In genomic region chr16:95656535-95656934, GRCm38 (mm10) we compare ENCODE assay signal across 18 mouse cellular contexts. TPM values are rescaled to one million over a fixed set of nuclear protein-coding genes. Genes with fewer than 3 reads are reported as not detected.
DNase-seq lines count a peak whose midpoint lies in the region; ATAC-seq and TF ChIP-seq lines count a peak whose summit lies in the region.
"Had no signal": no experiment of that assay in that cellular context is flagged by ENCODE, and none has a peak within 500 bp of the region (broad histone marks: within the 10 kb centered on the region; RNA-seq: fewer than 3 reads in every experiment).

No protein-coding gene starts in this region.

- H3K4me3 ChIP-seq in heart, embryonic 14.5 days (ENCODE audit: control insufficient read depth in 1 of 2, insufficient read depth in 1 of 2, low read depth in 1 of 2, low read length in 2 of 2): no peak overlapping the region
- H3K4me3 ChIP-seq in heart, adult 2 months: no peak overlapping the region
- no peak overlapping the region for H3K4me3 ChIP-seq in stomach, embryonic 16.5 days (replicated peaks; ENCODE audit: low read length)
- H3K4me3 ChIP-seq in intestine, postnatal 0 days (ENCODE audit: low read depth, low read length): no peak overlapping the region
- H3K4me3 ChIP-seq: embryonic facial prominence, embryonic 15.5 days; intestine, embryonic 15.5 days; limb, embryonic 13.5 days had no signal

- H3K27ac ChIP-seq in heart, embryonic 14.5 days (replicated peaks in 1 of 2; ENCODE audit: control insufficient read depth in 1 of 2, insufficient read depth in 1 of 2, low read depth in 2 of 2, low read length in 2 of 2): no peak overlapping the region
- no peak overlapping the region for H3K27ac ChIP-seq in heart, adult 2 months
- H3K27ac ChIP-seq in stomach, embryonic 16.5 days (ENCODE audit: low read length): peak overlapping the region; percentile 36; the same call in 1 of the 2 replicates
- H3K27ac ChIP-seq in intestine, postnatal 0 days (ENCODE audit: low read depth, low read length): no peak overlapping the region
- H3K27ac ChIP-seq: embryonic facial prominence, embryonic 15.5 days; intestine, embryonic 15.5 days; limb, embryonic 13.5 days had no signal

- TF ChIP-seq POLR2A in heart, adult 2 months (IDR thresholded peaks at IDR 0.05; ENCODE audit: insufficient read depth, low read depth, low read length): no peak

- intact Hi-C loops in heart, adult 2 months (cut with DNase I): loop anchor here (5.0 kb wide), 2 partner anchors 46 to 101 kb away; partner anchors contain the start of gene Ets2

- no peaks in the 10 kb centered on the region for H3K4me1 ChIP-seq in heart, embryonic 14.5 days (ENCODE audit: control insufficient read depth in 2 of 2, insufficient read depth in 2 of 2, low read length in 2 of 2)
- H3K4me1 ChIP-seq in heart, adult 2 months (ENCODE audit: control insufficient read depth, insufficient read depth, low read length): peaks cover 2% of the 10 kb centered on the region
- H3K4me1 ChIP-seq in stomach, embryonic 16.5 days (ENCODE audit: control insufficient read depth, insufficient read depth, low read length): peaks cover 5% of the 10 kb centered on the region; the same call in 1 of the 2 replicates
- no peaks in the 10 kb centered on the region for H3K4me1 ChIP-seq in intestine, postnatal 0 days (replicated peaks; ENCODE audit: control insufficient read depth, insufficient read depth, low read length)

- H3K27me3 ChIP-seq in heart, embryonic 14.5 days (ENCODE audit: control insufficient read depth, insufficient read depth, low read length): no peaks in the 10 kb centered on the region
- H3K27me3 ChIP-seq in heart, adult 2 months (ENCODE audit: control insufficient read depth, insufficient read depth, low read length): no peaks in the 10 kb centered on the region
- H3K27me3 ChIP-seq in stomach, embryonic 16.5 days (ENCODE audit: control insufficient read depth, insufficient read depth, low read length): no peaks in the 10 kb centered on the region
- H3K27me3 ChIP-seq in intestine, postnatal 0 days (replicated peaks; ENCODE audit: control insufficient read depth, insufficient read depth, low read length): no peaks in the 10 kb centered on the region
- H3K27me3 ChIP-seq: embryonic facial prominence, embryonic 15.5 days; intestine, embryonic 15.5 days; limb, embryonic 13.5 days had no signal

- no peak overlapping the region for H3K4me2 ChIP-seq in heart, embryonic 14.5 days (ENCODE audit: low read length)
- no peak overlapping the region for H3K4me2 ChIP-seq in stomach, embryonic 16.5 days (ENCODE audit: low read depth, low read length)
- no peak overlapping the region for H3K4me2 ChIP-seq in intestine, postnatal 0 days (replicated peaks; ENCODE audit: low read depth)
- H3K4me2 ChIP-seq: embryonic facial prominence, embryonic 15.5 days; heart, embryonic 11.5 days; intestine, embryonic 15.5 days; limb, embryonic 13.5 days had no signal

- 0 out of 2 replicates have a peak, but pooled peaks have one; percentile 28 for ATAC-seq in heart, embryonic 14.5 days (ENCODE audit: insufficient number of reproducible peaks, insufficient read depth, low FRiP score, low read depth)
- peak; percentile 58 for ATAC-seq in granulocyte monocyte progenitor cell, adult 5-6 weeks (replicated peaks; ENCODE audit: poor library complexity, severe bottlenecking)
- ATAC-seq in stomach, embryonic 16.5 days (ENCODE audit: insufficient read depth, low FRiP score): no peak
- ATAC-seq in intestine, postnatal 0 days: no peak
- ATAC-seq: forebrain, postnatal 0 days; intestine, embryonic 15.5 days had no signal

- H3K9me3 ChIP-seq in heart, embryonic 14.5 days (ENCODE audit: control insufficient read depth, low read length): peaks cover 8% of the 10 kb centered on the region
- peaks cover 3% of the 10 kb centered on the region; the same call in 1 of the 2 replicates for H3K9me3 ChIP-seq in stomach, embryonic 16.5 days (replicated peaks; ENCODE audit: control insufficient read depth, low read length)
- H3K9me3 ChIP-seq in intestine, postnatal 0 days (ENCODE audit: control insufficient read depth): 0 out of 2 replicates have a peak, but pooled peaks cover 2% of the 10 kb centered on the region
- H3K9me3 ChIP-seq: intestine, embryonic 15.5 days had no signal

- DNase-seq in heart, adult 2 months: no peak
- DNase-seq in ES-CJ7 (ENCODE audit: low read depth, low spot score): peak; percentile 61
- DNase-seq in thymus, postnatal 25 days: no peak
- DNase-seq: adrenal gland, postnatal 10 days; cerebellum, adult 9-10 months; forebrain, postnatal 0 days; gastrocnemius, postnatal 14 days; kidney, postnatal 10 days; lung, adult 2 months; thymus, postnatal 14 days had no signal

- 98% methylated on average over 4 of the region's 4 CpGs for WGBS in heart, embryonic 14.5 days
- WGBS in heart, adult 2 months: 96% methylated on average over 4 of the region's 4 CpGs
- 95% methylated on average over 4 of the region's 4 CpGs for WGBS in stomach, embryonic 16.5 days
- 98% methylated on average over 4 of the region's 4 CpGs for WGBS in intestine, postnatal 0 days

- no peak for TF ChIP-seq EP300 in heart, adult 2 months (IDR thresholded peaks at IDR 0.05; ENCODE audit: insufficient read depth, low read depth, low read length)

- TF ChIP-seq CTCF in heart, adult 2 months (IDR thresholded peaks at IDR 0.05): no peak
- no peak for TF ChIP-seq CTCF in intestine, postnatal 0 days (IDR thresholded peaks at IDR 0.05; ENCODE audit: low read depth)

- no peaks in the 10 kb centered on the region for H3K36me3 ChIP-seq in heart, embryonic 14.5 days (ENCODE audit: control insufficient read depth, insufficient read depth, low read length)
- no peaks in the 10 kb centered on the region for H3K36me3 ChIP-seq in heart, adult 2 months (ENCODE audit: control insufficient read depth, insufficient read depth, low read length)
- no peaks in the 10 kb centered on the region for H3K36me3 ChIP-seq in stomach, embryonic 16.5 days (ENCODE audit: control insufficient read depth, insufficient read depth, low read length)
- no peaks in the 10 kb centered on the region for H3K36me3 ChIP-seq in intestine, postnatal 0 days (ENCODE audit: control insufficient read depth, insufficient read depth)
- H3K36me3 ChIP-seq: embryonic facial prominence, embryonic 15.5 days; intestine, embryonic 15.5 days; limb, embryonic 13.5 days had no signal

- H3K9ac ChIP-seq in heart, embryonic 14.5 days (ENCODE audit: low read length): no peak overlapping the region
- no peak overlapping the region for H3K9ac ChIP-seq in heart, adult 2 months (ENCODE audit: low read depth, low read length)
- H3K9ac ChIP-seq in stomach, embryonic 16.5 days (ENCODE audit: low read length): no peak overlapping the region
- H3K9ac ChIP-seq in intestine, postnatal 0 days (ENCODE audit: low read depth, low read length): no peak overlapping the region
- H3K9ac ChIP-seq: embryonic facial prominence, embryonic 15.5 days; forebrain, postnatal 0 days; intestine, embryonic 15.5 days; limb, embryonic 13.5 days had no signal

- H3K79me2 ChIP-seq in heart, adult 2 months (replicated peaks; ENCODE audit: control insufficient read depth, insufficient read depth, low read length): no peaks in the 10 kb centered on the region

RNA-seq across cellular contexts. Expression of gene Ets2, which starts 45.3 kb away (rescaled TPM):
- 46.1 and 49.4 TPM in 2 replicates for polyA plus RNA-seq in heart, embryonic 14.5 days (2014; fragmentation: Nextera tagmentation; extraction: Ambion mirVana)
- 10 to 100 TPM; 50.3 to 70.6 TPM for total RNA-seq in heart, adult 2 months (2021)
- polyA plus RNA-seq in heart, adult 2 months (2012; rRNA removed): 47.2 and 60.5 TPM in 2 replicates
- 7.4 and 7.5 TPM in 2 replicates for total RNA-seq in granulocyte monocyte progenitor cell, adult 5-6 weeks (2014; fragmentation: Nextera tagmentation)
- 7.0 and 9.7 TPM in 2 replicates for total RNA-seq in granulocyte monocyte progenitor cell, adult 5-6 weeks (2017)
- polyA plus RNA-seq in stomach, embryonic 16.5 days (2015; fragmentation: Nextera tagmentation; extraction: Ambion mirVana): 59.8 and 64.8 TPM in 2 replicates
- 34.6 and 36.8 TPM in 2 replicates for polyA plus RNA-seq in intestine, postnatal 0 days (2015; fragmentation: Nextera tagmentation; extraction: Ambion mirVana)

Comparison
In these comparisons a context has a peak if more than half of its experiments do, and no peak if none do; other contexts are left out.
1. ATAC-seq: peak in heart, embryonic 14.5 days (single experiment) and granulocyte monocyte progenitor cell, adult 5-6 weeks (single experiment); none in stomach, embryonic 16.5 days (single experiment) and intestine, postnatal 0 days (single experiment).